Mouse (Mus musculus) frontal cortex, adult (tissue): Measurements from ENCODE around the gene Slc12a1.

Experiments
- ATAC-seq: cut with Nextera tagmentation; 2 replicates; pipeline ENCODE4 v1.9.2; 2017; ENCODE audit warnings: mild to moderate bottlenecking, moderate library complexity, mixed read lengths; ENCODE audit not compliant: low TSS enrichment

The Slc12a1 gene

GRCm38 (mm10) chr2:125254630-125255029 lies 102.3 kb downstream of the Slc12a1 start:
- ATAC-seq, result no peak

- no peak for ATAC-seq
These were observed 103.6 kb downstream of the Slc12a1 start for GRCm38 (mm10) chr2:125255886-125256285.

GRCm38 (mm10) chr2:125259230-125260120 lies 107.2 kb downstream of the Slc12a1 start:
- peak; percentile 59; the same call in 1 of the 2 replicates for ATAC-seq

GRCm38 (mm10) chr2:125260326-125260725 lies 108.0 kb downstream of the Slc12a1 start:
- ATAC-seq, result no peak

GRCm38 (mm10) chr2:125263056-125263455 lies 110.8 kb downstream of the Slc12a1 start:
- peak; percentile 66 for ATAC-seq

- ATAC-seq, result no peak
These were observed 111.4 kb downstream of the Slc12a1 start for GRCm38 (mm10) chr2:125263753-125264152.

GRCm38 (mm10) chr2:125268876-125269275 lies 116.6 kb downstream of the Slc12a1 start:
- no peak for ATAC-seq

GRCm38 (mm10) chr2:125275617-125276016 lies 123.3 kb downstream of the Slc12a1 start:
- ATAC-seq, result no peak

- ATAC-seq, result no peak
These were observed 124.4 kb downstream of the Slc12a1 start for GRCm38 (mm10) chr2:125276692-125277091.

- ATAC-seq, result no peak
These were observed 126.2 kb downstream of the Slc12a1 start for GRCm38 (mm10) chr2:125278474-125278873.
